In the genomic region with DNA sequence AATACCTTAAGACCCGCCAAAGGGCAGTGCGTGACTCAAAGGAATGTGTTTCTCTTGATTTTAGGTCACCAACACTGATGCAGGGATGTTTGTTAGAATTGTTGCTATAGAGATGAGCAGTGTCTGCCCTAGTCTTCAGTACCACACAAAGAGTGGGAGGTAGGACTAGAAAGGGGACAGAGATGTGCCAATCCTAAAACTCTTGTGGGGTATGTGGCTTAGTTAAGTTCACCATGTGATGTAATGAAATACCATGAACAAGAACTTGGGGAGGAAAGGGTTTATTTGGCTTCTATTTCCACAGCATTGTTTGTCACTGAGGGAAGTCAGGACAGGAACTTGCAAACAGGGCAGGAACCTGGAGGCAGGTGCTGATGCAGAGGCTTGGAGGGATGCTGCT, we compare ENCODE assay signal across 14 mouse cellular contexts. TPM values are rescaled to one million over a fixed set of nuclear protein-coding genes. Genes with fewer than 3 reads are reported as not detected.
"Had no signal": no experiment of that assay in that cellular context is flagged by ENCODE, and none has a peak within 500 bp of the region (broad histone marks: within the 10 kb centered on the region; RNA-seq: fewer than 3 reads in every experiment).

No protein-coding gene starts in this region.

- H3K9ac ChIP-seq: kidney, embryonic 15.5 days; lung, embryonic 14.5 days; midbrain, embryonic 15.5 days; neural tube, embryonic 13.5 days had no signal

- ATAC-seq: midbrain, embryonic 15.5 days had no signal

- H3K27ac ChIP-seq: kidney, embryonic 15.5 days; left cerebral cortex, adult 2 months; limb, embryonic 10.5 days; midbrain, embryonic 15.5 days; neural tube, embryonic 13.5 days had no signal

- H3K27me3 ChIP-seq: midbrain, embryonic 15.5 days had no signal

- H3K4me3 ChIP-seq: kidney, embryonic 15.5 days; left cerebral cortex, adult 2 months; limb, embryonic 10.5 days; midbrain, embryonic 15.5 days; neural tube, embryonic 13.5 days had no signal

- DNase-seq: kidney, postnatal 25 days; lung, embryonic 14.5 days; lung, postnatal 10 days; lung, postnatal 4 days; right cerebral cortex, postnatal 14 days; thymus, postnatal 4 days had no signal

- H3K4me2 ChIP-seq: kidney, embryonic 15.5 days; liver, embryonic 11.5 days; lung, embryonic 14.5 days; midbrain, embryonic 11.5 days; midbrain, embryonic 15.5 days; neural tube, embryonic 13.5 days had no signal

- H3K9me3 ChIP-seq: kidney, embryonic 15.5 days; limb, embryonic 10.5 days; midbrain, embryonic 15.5 days had no signal

- H3K36me3 ChIP-seq: kidney, embryonic 15.5 days; limb, embryonic 10.5 days; midbrain, embryonic 15.5 days; neural tube, embryonic 13.5 days had no signal

- H3K4me1 ChIP-seq: kidney, embryonic 15.5 days; limb, embryonic 10.5 days; midbrain, embryonic 15.5 days; neural tube, embryonic 13.5 days had no signal

RNA-seq across cellular contexts. Expression of gene Flvcr2, which starts 33.8 kb away (rescaled TPM):
- total RNA-seq: megakaryocyte, adult 5-6 weeks had no signal
